Mouse (Mus musculus) cerebellum, adult 8-10 months (tissue): ENCODE results near the gene 2310034G01Rik.

Source experiments
- DNase-seq: peaks from one replicate; pipeline ENCODE4 v3.0.0; 2022

2310034G01Rik gene

DNA sequence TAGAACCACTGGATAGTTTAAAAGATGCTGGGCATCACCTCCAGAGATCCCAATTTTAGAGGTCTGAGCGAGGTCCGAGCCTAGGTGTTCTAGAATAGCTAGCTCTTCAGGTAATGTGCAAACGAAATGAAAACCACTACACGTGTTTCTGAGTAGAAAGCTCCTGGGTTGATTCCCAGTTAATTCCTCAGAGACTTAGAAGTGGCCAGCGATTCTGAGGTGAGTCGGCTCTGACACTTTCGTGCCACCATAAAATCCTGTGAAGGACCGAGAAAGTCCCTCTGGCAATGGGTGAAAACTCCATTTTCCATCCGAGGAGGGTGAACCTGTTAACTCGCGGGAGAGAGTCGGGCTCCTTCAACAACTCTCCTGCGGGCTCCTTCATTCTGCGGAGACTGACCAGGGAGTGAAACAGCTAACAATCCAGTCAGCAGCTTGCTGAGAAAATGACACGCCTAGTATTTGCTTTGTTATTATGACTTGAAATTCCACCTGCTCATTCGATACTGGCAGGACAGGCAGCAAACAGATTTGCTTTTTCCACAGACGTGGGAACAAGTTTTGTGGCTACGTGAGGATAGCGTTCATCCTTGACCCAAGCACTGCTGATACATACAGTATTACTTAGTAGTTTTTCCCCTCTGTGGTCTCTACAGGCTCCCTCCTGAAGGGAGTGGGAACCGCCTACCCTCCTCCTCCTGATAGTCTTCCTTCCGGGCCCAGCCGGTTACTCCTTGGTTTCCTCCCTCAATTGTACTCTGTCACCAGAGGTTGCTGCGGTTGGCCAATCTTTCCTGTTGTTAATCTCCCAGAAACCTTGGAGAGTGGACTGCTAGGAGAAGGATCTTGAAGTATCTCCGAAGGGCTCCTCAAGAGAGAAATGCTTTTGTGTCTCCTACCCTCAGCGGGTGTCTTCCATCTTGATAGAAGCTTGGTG is 7.5 kb upstream of the 2310034G01Rik start:
- no peak for DNase-seq

DNA sequence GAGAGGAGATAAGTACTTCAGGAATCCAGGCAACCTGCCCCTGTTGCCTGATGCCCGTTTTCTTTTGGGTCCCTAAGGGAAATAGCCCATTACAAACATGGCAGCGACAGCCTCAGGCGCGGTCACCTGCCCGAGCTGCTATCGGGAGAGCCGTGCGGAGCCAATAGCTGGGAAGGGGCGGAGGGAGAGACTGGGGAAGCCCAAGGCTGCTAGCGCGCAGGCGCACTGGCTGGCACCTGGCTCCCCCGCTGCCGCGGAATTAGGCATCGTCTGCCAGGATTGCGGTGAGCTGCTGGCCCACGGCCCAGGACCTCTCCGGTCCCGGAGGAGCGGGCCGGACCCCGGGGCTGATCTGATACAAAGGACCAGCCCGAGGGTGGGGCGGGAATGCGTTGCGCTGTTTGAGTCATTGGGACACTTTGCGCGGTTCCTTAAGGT is 6.6 kb upstream of the 2310034G01Rik start:
- DNase-seq = peak; percentile 92

DNA sequence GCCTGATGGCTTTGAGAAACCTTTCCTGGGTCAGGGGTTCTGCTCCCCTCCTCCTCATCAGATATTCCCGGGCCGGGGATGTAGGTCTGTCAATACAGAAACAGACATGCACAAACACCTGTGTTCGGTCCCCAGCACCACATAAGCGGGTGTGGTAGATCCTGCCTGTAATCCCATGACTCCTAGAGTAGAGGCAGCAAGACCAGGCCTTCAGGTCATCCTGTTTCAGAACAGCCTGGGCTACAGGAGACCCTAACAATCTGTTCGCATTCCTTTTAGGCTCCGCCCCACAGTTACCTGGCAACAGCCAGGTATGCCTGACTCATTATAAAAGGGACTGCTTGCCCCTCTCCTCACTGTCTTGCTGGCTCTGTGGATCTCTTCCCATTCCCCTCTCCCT is 552 bp downstream of the 2310034G01Rik start:
- no peak for DNase-seq

DNA sequence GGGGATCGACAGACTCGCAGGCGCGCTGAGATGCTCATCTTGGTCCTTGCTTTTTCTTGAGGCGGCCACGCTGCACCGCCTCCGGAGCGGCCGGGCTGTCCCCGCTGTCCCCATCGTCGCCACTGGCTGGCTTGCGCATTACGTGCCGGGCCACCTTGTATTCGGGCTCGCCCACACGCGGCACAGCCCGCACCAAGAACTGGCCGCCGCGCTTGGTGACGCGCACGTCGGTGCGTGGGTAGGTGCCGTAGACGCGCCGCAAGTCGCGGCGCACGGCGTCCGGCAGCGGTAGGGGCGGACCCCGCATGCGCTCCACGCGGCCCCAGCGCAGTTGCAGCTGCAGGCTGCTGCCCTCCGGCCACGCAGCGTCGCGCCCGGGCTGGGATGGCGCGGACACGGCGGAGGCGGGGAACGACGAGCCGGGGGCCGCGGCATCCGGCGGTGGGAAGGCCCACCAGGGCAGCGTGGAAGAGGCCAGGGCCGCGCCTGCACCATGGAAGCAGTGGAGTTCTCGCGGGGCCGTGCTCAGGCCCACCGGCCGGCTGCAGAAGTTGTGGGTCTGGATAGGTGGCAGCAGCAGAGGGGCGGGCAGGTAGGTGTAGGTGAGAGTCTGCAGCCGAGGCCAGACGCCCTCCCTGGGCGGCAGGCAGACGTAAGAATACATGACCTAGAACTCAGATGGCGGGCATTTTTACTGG is 1.2 kb downstream of the 2310034G01Rik start:
- peak; percentile 87 for DNase-seq

DNA sequence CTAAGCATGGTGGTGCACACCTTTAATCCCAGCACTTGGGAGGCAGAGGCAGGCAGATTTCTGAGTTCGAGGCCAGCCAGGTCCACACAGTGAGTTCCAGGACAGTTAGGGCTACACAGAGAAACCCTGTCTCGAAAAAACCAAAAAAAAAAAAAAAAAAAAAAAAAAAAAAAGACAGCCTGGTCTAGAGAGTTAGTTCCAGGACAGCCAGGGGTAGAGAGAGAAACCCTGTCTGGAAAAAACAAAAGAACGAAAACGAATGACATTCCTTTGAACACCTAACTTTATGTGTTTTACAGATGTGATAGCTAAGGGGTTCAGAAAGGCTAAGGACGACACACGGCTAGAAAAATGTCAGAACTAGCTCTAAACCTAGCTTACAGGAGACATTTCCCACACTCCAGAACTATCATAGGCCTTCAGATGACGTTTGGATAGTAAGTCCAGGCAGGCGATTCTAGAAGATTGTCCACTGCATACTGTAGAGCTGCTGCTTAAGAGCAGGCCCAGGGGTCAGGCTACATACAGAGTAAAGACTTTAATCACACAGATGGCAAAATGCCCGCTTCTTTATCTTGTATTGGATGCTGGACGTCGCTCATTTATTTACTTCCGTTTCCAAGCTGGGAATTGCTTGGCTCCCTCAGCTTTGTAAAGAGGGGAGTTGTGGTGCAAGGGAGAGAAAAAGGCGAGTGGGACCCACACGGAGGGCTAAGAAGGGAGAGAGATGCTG is 2.0 kb downstream of the 2310034G01Rik start:
- DNase-seq = no peak

DNA sequence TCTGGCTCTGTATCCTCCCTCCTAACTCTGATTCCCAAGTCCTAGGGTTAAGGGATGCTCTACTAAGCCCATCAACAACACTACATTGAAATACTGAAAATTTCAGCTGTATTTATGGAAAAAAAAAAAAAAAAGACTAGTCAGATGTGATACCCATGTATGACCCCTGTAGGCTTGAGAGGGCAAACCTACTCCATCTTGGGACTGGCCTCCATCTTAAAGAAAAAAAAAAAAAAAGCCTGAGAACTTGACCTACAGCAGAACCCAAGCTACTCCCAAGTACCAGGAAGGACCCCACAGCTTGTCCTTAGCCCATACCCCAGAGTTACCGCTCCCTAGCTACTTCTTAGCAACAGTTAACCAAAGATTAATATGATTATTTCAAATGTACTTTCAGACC is 3.0 kb downstream of the 2310034G01Rik start:
- DNase-seq = no peak

DNA sequence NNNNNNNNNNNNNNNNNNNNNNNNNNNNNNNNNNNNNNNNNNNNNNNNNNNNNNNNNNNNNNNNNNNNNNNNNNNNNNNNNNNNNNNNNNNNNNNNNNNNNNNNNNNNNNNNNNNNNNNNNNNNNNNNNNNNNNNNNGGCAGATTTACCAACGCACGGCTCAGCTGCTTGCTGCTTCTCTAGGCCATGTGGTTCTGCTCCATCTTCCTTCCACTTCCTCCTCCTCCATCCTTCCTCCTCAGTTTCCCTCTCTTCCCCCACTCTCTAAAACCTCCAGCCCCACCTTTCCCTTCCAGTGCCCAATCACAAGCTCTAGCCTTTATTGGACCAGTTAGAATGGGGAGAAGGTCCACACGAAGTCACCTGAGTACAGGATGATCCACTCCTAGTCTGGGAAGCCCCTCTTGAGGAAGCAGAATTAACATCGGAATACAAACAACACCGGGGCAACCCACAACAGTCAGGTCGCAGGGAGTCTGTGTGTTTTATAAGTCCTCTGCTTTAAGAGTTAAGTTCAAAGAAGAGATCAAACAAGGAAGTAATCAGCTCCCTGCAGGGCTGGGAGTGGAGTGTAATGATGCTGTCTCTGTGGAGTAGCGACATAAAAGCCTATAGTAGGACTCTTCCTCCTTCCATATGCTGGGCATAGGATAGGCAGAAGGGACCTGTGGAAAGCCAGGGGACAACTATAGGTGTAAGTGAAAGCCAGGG is 5.2 kb downstream of the 2310034G01Rik start:
- no peak for DNase-seq

DNA sequence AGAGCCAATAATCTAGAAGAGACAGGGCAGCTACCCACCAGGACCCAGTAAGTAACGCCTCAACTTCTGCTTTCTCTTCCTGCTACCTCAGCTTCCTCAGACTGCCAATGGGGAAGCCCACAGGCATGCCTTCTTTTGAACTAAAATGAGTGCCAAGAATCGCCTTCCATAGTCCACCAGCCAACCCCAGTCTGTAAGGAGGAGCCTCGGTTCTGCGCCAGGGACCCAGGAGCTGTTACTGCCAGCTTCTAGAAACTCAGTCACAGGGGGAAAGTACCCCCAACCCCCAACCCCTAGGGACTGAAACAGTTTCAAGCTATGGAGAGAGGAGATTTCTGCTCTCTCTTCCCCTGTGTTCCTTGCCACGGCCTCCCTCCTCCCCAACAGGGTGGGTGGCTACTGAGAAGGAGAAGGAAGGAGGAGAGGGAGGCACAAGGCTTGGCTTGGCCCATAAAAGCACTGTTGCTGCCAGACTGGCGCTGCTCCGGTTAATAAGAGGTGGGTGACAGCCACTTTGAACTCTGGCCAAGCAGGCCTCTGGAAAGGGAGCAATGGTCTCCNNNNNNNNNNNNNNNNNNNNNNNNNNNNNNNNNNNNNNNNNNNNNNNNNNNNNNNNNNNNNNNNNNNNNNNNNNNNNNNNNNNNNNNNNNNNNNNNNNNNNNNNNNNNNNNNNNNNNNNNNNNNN is 10.7 kb downstream of the 2310034G01Rik start:
- peak; percentile 53 for DNase-seq

DNA sequence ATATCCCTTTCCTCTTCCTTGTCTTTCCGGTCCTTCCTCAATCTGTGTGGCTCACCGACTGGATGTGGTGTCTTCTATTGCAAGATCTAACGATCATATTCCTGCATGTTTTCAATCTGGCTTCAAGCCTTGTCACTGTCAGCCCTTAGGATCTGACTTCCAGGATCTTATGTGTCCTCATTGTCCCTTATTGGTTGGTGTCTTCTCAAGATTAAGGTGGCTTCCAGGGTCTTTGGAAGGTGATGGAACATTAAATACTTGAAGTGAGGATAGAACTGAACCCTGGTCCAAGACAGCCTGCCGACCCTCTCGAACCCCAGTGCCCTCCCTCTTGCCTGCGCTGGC is 11.2 kb downstream of the 2310034G01Rik start:
- no peak for DNase-seq

DNA sequence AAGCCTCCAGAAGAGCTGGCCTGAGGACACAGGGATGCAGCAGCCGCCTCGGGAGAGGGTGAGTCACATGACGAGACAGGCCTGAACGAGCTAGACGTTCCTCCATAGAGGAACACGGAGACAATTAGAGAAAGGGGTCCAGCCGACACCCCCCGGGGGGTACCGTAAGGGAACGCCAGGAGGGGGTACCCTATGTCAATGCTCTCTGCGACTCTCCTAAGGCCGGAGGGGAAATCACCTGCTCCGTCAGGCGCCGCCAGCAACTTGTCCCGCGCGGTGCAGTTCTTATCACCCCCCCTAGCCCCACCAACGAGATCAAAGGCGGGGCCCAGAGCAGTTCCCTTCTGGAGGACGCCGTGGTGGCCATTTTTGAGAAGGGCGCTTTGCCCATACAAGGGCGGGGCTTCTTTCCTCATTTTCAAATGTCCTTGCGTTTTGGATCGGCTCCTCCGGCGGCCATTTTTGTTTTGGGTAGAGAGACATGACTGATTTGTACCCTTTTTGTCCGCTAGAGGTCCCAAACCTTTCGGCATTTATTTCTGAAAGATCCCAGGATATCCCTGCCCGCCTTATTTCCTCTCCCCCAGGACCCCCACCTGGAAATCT is 11.7 kb downstream of the 2310034G01Rik start, which contains the start of gene Cuedc2:
Gene Cuedc2 (minus strand): TSS at position 372 of the 606 bp plus-strand sequence.
- peak; percentile 99 for DNase-seq

DNA sequence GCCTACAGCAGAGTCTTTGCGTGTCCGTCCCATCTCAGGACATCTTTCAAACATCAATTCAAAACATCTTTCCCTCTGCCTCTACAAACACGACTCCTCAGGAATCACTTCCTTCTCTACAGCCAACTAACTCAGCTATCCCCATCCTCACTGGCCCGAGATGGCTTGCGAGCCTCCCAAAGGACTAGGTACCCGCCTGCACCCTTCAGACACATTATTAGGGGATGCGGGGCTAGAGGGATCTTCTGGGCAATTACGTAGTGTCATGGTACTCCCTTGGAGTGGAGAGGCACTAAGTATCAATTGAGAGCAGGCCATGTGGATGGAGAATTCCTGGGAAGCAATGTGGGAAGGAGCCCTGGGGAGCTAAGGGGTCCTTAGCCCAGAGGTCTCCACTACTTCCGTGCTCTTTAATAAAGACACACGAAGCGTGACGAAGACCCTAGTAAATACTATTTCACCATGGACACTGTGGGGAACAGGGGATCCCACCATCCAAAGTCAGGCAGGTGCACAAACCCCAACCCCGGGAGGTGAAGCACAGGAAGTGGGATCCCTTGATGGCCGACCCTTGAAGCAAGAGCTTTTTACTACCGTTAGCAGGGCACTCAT is 12.3 kb downstream of the 2310034G01Rik start:
- DNase-seq = no peak

DNA sequence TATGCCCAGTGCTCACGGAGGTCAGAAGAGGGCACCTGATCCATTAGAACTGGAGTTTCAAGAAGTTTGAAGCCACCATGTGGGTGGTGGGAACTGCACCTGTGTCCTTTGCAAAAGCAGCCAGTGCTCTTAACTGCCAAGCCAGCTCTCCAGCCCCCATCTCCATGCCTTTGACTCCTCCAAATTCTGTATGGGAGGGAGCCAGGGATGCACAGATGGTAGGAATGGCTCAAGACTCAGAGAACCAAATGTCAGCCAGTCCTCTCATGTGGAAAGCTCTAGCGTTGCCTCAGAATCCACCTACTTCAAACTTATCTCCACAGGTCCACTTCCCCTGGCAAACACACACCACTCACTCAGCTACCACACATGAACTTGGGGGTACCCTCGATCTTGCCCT is 16.2 kb downstream of the 2310034G01Rik start:
- DNase-seq = peak; percentile 72

DNA sequence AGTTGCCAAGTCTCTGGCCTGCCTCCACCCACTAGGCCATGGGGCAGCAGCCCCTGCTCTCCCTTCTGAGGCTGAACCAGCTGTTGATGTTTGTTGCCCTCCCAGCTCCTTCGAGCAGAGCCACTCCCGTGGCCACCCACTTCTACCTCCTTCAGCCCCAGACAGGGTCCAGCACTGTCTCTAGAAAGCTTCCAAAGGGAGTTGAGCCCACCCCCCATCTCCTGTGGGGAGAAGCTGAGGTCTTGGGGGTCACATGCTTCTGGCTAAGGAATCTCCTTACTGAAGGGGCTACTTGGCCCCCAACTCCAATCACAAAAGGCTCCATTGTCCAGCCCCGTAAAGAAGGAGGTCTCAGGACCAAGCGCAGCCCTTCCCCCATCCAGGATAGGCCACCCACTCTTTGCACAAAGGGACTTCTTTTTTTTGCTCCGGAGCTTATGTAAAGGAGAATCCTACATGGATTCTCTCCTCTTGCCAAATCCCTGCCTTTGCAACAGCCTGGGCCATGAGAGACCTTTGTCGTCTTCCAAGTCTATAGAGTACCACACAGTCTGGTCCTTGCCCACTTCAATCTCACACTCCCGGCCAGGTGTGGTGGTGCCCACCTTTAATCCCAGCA is 17.3 kb downstream of the 2310034G01Rik start:
- no peak for DNase-seq

DNA sequence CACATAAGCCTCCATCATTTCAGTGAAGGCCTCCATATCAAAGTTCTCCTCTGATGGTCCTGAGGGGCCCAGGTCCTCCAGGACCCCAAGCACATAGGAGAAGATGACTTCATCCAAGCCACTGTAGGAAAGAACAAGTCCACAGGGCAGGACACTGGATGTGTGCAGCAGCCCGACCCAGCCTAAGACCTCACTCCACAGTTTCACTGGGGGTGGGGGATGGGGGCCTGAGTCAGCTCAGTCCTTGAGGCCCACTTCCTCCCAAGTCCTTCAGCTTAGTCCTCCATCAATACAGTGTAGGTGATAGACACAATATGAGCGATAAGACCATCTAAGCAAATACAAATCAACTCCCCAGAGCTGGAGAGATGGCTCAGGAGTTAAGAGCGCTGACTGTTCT is 18.2 kb downstream of the 2310034G01Rik start:
- no peak for DNase-seq

DNA sequence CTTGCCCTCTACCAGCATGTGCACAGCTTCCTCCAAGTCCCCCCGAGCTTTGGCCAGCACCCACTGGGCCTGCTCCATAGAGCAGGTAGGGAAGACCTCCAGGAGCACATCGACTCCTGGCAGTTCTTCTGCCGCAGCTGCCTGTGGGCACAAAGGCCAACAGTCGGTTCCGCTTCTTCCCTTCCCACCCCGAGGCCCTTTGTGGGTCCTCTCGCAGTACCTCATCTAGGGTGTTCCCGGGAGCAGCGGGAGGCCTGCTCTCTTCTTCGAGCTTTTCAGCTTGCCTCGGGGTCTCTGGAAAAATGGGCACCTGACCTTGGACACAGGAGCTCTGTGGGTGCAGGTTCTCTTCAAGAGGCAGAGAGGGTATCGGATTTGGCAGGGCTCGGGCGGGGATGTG is 18.8 kb downstream of the 2310034G01Rik start:
- DNase-seq = no peak

DNA sequence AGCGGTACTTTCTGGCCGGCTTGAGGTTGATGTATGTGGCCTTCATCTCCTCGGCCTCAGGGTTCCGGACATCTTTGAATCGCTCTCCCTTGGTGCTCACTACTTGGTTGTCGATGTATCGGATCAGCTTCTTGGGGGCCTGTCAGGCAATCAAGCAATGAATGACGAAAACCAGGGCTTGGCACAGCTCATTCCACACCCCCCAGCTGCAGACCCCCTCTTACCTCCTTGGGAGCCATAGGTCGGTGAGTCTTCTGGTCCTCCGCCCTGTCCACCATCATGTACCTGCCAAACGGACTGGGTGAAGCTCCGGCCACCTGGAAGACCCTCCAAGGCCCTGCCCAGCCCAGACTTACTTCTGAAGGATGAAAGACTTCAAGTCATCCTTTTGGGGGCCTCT is 19.4 kb downstream of the 2310034G01Rik start:
- no peak for DNase-seq

DNA sequence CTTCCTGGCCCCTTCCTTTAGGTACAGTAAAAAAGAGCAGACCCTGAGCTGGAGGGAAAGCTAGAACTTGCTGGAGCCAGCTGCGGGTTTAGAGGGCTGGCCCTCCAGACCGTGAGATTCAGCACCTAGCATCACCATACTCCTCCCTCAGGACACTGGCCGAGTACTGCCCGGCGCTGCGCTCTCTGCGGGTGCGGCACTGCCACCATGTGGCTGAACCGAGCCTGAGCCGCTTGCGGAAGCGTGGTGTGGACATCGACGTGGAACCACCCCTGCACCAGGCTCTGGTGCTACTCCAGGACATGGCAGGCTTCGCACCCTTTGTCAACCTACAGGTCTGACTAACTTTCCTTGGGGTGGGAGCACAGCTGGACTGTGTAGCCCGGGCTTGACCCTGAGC is 20.2 kb downstream of the 2310034G01Rik start:
- DNase-seq = peak; percentile 82

DNA sequence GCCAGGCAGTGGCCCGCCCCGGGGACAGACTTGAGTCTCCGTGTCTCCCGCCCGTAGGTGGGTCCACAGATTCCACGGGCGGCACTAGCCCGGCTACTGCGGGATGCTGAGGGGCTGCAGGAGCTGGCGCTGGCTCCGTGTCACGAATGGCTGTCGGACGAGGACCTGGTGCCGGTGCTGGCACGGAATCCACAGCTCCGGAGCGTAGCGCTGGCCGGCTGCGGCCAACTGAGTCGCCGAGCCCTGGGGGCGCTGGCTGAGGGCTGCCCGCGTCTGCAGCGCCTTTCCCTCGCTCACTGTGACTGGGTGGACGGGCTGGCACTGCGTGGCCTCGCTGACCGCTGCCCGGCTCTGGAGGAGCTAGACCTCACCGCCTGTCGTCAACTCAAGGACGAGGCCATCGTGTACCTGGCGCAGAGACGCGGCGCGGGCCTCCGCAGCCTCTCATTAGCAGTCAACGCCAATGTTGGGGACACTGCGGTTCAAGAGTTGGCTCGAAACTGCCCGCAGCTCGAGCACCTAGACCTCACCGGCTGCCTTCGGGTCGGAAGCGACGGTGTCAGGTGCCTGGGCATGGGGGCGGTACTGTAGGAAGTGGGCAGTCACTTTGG is 21.0 kb downstream of the 2310034G01Rik start:
- no peak for DNase-seq

DNA sequence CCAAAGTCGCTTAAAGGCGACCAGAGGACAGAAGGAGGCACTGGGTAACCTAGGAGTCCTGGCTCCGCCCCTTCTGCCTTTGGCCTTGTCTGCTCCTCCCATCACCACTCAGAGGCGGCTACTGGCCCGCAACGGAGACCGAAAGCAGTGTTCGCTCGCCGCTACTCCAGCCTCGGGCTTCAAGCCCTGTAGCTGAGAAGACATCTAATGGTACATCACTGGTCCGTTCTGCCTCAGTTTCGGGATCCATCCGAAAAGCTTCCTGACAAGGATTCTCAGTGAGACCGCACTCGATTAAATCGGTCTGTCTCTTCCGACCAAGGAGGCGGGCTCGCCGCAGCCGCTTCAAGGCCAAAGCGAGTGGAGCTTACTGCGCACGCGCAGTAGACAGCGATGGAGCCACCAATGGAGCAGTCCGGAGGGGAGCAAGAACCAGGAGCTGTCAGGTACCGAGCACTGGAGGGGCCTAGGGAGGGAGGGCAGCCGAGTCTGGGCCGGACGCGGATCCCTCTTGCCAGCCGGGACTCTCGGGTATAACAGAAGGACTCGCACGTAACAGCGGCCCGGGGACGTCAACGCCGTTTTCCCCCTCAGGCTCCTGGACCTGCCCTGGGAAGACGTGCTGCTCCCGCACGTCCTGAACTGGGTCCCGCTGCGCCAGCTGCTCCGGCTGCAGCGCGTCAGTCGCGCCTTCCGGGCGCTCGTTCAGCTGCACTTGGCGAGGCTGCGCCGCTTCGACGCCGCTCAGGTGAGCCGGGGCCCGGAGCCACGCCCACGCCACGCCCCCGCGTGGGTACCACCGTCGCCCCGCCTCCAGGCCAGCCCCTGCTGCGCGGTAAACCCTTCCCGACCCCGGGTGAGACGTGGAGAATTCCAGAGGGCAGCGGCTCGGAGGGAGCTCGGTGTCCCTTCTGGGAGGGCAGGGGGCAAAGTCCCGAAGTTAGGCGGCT is 21.7 kb downstream of the 2310034G01Rik start, which contains the start of gene Fbxl15:
Gene Fbxl15 (plus strand): TSS at position 104 of the 950 bp plus-strand sequence.
- peak; percentile 96 for DNase-seq
